Mouse (Mus musculus) bone marrow macrophage, adult 2 months (primary cell): ENCODE results near the gene Fign.

Source experiments
- CTCF ChIP-seq: IDR thresholded peaks from 2 replicates; pipeline ENCODE4 v1.5.1; 2012; ENCODE audit warnings: low read depth, mild to moderate bottlenecking, low read length, moderate library complexity
- POLR2A ChIP-seq: IDR thresholded peaks from 2 replicates; pipeline ENCODE4 v1.6.1; 2012; ENCODE audit warnings: mild to moderate bottlenecking, low read depth, low read length, borderline replicate concordance

GRCm38 (mm10) chr2:64083853-64084427 lies 13.9 kb downstream of the Fign start:
- TF ChIP-seq CTCF (no peak), POLR2A (no peak)
